Mouse (Mus musculus): ENCODE results near the gene Fam84a.

Fam84a gene

DNA sequence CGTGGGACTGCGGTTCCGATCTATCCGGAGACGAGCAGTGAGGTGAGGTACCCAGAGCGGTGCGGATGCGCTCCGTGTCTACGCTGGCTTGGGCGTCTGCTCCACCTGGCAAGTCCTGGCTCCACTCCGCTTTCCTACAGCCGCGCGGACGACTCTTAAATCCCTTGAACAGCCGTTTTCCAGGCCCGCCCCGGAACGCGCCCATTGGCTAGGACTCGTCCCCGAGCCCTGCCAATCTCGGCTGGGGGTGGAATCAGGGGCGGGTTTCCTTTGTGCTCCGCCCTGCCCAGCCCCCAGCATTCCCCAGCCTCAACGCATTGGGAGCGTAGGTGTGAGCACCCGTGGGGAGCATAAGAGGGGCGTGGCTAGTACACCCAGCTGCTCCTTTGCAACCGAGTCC is at the start of gene Fam84a:
Fam84a (minus strand) TSS at position 134 of the 400 bp plus-strand sequence.
- in situ Hi-C loops (cut with MseI, MboI) = no loop called here

DNA sequence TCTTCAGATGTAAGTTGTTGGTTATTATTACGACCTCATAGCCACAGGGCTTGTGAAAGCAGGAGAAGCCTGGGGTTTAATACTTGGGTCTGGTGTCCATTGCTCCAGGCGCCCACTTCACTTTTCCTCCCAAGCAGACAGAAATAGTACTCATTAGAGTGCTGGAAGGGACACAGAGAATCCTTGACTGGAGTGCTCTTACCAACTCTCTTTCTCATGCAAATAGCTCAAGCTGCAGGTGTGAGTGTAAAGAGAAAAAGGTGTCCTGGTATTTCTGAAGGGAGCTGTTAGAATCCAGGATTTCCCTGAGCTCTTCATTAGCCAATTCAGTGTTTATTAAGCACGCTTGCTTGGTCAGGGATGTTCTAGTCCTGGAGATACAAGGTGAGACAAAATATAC is 43.6 kb upstream of the Fam84a start:
- in situ Hi-C loops (cut with MseI, MboI) = no loop called here

GRCm38 (mm10) chr12:14186689-14187195 is 34.9 kb upstream of the Fam84a start:
- in situ Hi-C loops (cut with MseI, MboI) = no loop called here

DNA sequence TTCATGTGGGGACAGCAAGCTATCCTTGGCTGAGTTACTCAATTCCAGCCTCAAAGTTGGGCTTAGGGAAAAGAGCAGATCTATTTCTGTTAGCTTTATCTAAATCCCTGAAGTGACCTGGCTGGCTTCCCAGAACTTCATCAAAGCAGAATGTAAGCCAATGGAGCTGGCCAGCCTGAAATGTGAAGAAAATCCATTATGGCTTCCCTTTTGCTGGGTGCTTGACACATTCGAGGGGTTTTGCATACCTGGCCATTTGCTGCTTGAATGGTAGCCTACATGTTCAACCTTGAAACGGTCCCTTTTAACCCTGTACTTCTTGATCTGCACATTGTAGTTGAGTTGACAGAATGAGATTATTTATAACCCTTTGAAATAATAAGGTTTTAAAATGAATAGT is 13.9 kb upstream of the Fam84a start:
- in situ Hi-C loops (cut with MseI, MboI) = no loop called here

DNA sequence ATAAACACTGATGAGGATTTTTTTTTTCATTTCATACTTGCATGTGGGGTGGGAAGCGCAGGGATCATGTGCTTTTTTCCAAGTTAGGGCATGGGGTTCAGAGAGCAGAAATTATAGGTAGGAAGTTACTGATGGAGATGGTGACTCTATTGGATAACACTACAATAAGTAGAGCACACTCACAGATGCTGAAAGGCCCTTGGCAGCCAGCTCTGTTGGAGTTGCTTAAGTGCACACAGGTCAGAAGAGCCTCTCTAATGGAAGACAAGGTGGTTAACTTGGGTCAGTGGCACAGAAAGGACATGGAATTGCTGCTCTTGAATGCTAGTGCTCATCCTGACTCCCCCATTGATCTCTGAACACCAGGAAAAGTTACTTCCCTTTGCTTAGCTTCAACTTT is 13.1 kb upstream of the Fam84a start:
- in situ Hi-C loops (cut with MseI, MboI) = no loop called here

- in situ Hi-C loops (cut with MseI, MboI) = no loop called here
These were observed 572 bp upstream of the Fam84a start for GRCm38 (mm10) chr12:14152426-14152825.

DNA sequence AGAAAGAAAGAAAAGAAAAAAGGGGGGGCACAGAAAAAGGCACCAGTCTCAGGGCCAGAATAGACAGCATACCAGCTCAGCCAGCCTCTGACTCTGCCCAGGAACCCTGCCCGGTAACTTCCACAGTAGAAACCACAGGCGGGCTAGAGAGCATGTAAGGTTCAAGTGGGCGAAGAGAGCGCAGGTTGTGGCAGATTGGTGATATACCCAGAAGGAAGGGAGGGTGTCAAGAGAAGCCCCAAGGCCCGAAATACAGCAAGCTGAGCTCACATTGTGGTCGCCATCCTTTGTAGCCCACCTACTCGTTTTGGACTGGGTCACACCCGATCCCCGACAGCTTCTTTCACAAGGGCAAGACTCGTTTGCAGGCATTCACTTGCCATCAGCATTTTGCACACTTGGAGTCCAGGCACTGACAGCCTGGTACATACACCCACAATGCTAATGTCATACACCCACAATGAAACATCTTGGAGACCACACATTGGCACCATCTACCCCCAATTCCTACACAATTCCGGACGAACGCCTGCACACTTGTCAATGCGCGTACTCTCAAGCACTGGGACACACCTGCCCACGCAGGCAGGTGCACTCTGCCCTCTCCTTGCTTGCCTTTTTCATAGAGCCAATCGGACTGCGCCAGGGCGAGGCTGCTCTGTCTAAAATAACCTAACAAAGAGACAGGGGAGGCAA is 770 bp downstream of the Fam84a start:
- in situ Hi-C loops (cut with MseI, MboI) = no loop called here

- in situ Hi-C loops (cut with MseI, MboI) = no loop called here
These were observed 1.3 kb downstream of the Fam84a start for GRCm38 (mm10) chr12:14150568-14150909.

GRCm38 (mm10) chr12:14149843-14150567 is 1.8 kb downstream of the Fam84a start:
- in situ Hi-C loops (cut with MseI, MboI) = no loop called here

GRCm38 (mm10) chr12:14149022-14149842 is 2.6 kb downstream of the Fam84a start:
- in situ Hi-C loops (cut with MseI, MboI) = no loop called here

DNA sequence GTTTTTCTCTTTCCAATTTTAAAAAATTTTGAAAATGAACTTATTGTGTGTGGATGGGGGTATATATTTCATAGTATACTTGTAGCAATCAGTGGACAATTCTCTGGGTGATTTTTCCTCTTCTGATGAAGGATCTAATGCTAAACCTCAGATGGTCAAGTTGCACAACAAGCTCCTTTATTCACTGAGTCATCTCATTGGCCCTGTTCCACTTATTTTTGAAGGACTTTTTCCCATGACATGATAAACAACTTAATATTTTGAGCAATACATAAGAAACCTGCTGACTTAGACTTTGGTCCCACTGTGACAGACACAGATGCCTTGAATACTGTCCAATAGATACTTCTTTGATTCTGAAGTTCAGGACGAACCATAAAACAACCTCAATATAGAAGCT is 14.8 kb downstream of the Fam84a start:
- in situ Hi-C loops (cut with MseI, MboI) = no loop called here

- in situ Hi-C loops (cut with MseI, MboI) = no loop called here
These were observed 37.1 kb downstream of the Fam84a start for GRCm38 (mm10) chr12:14114730-14115129.

- in situ Hi-C loops (cut with MseI, MboI) = no loop called here
These were observed 54.9 kb downstream of the Fam84a start for GRCm38 (mm10) chr12:14096944-14097343.
